In the genomic region with DNA sequence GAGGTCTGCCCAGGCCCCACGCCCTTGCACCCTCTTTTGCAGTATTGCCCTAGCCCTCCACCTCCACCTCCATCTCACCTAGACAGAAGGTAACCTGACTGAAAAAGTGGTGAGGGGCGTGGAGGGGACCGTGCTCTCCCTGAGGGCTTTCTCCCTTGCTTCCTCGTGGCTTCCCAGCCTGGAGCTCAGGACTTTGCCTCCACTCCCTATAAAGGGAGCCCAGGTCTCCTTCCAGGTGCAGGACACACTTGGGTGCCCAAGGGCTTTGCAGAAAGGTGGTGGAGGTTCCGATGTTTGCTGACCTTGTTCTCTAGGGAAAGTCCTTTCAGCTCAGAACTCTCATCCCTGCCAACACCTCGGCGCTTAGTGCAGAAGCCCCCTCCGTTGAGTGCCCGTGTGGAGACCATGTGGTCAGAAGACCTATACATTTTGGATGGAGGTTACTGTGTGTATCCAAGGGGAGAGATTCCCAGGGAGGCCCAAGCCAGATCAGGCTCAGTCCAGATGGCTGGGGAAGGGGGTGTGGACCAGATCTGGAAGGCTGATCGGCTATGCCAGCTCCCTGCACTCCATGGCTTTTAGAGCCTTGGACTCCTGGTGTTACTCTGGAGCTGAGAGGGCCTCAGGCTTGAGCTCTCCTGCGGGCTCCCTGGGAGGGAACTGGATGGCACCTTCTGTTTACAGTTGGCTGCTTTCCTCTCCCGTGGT, we compare ENCODE assay signal across 9 mouse cellular contexts. TPM values are rescaled to one million over a fixed set of nuclear protein-coding genes. Genes with fewer than 3 reads are reported as not detected.
DNase-seq lines count a peak whose midpoint lies in the region; ATAC-seq and TF ChIP-seq lines count a peak whose summit lies in the region.
"Had no signal": no experiment of that assay in that cellular context is flagged by ENCODE, and none has a peak within 500 bp of the region (broad histone marks: within the 10 kb centered on the region; RNA-seq: fewer than 3 reads in every experiment).

No protein-coding gene starts in this region.

- H3K27me3 ChIP-seq in heart, embryonic 11.5 days (ENCODE audit: control insufficient read depth, insufficient read depth, low read length): no peaks in the 10 kb centered on the region
- no peaks in the 10 kb centered on the region for H3K27me3 ChIP-seq in cerebellum, adult 2 months (ENCODE audit: control insufficient read depth, insufficient read depth, low read length)
- no peaks in the 10 kb centered on the region for H3K27me3 ChIP-seq in hindbrain, embryonic 12.5 days
- H3K27me3 ChIP-seq in liver, embryonic 14.5 days (ENCODE audit: control insufficient read depth, insufficient read depth, low read length): peaks cover 5% of the 10 kb centered on the region

- WGBS in heart, embryonic 11.5 days (ENCODE audit: insufficient replicate concordance): 5% methylated on average over 12 of the region's 12 CpGs
- WGBS in cerebellum, adult 2 months: 8% methylated on average over 12 of the region's 12 CpGs
- WGBS in hindbrain, embryonic 12.5 days: 10% methylated on average over 12 of the region's 12 CpGs
- 29% methylated on average over 12 of the region's 12 CpGs for WGBS in liver, embryonic 14.5 days (ENCODE audit: insufficient replicate concordance)

- TF ChIP-seq POLR2A in cerebellum, adult 2 months (IDR thresholded peaks at IDR 0.05; ENCODE audit: borderline replicate concordance, insufficient read depth, low read length): no peak

- peaks cover 79% of the 10 kb centered on the region for H3K4me1 ChIP-seq in heart, embryonic 11.5 days (ENCODE audit: control insufficient read depth, insufficient read depth, low read length)
- peaks cover 39% of the 10 kb centered on the region for H3K4me1 ChIP-seq in cerebellum, adult 2 months (ENCODE audit: control insufficient read depth, insufficient read depth, low read length)
- H3K4me1 ChIP-seq in hindbrain, embryonic 12.5 days: peaks cover 92% of the 10 kb centered on the region
- H3K4me1 ChIP-seq in liver, embryonic 14.5 days (replicated peaks; ENCODE audit: control insufficient read depth in 2 of 2, insufficient read depth in 2 of 2, low read length in 1 of 2): peaks cover 5 to 20% of the 10 kb centered on the region in 2 experiments; a peak in 3 of 4 replicates

- H3K4me3 ChIP-seq in heart, embryonic 11.5 days (ENCODE audit: low read depth, low read length): peak overlapping the region; percentile 68
- peak overlapping the region; percentile 87 for H3K4me3 ChIP-seq in cerebellum, adult 2 months (replicated peaks; ENCODE audit: insufficient read depth, low read depth, low read length)
- peak overlapping the region; percentile 56 for H3K4me3 ChIP-seq in hindbrain, embryonic 12.5 days
- peak overlapping the region in 1 of 2 experiments; percentile 39; a peak in 2 of 4 replicates for H3K4me3 ChIP-seq in liver, embryonic 14.5 days (ENCODE audit: insufficient read depth in 1 of 2, low read depth in 2 of 2, low read length in 2 of 2)

- peak overlapping the region; percentile 90 for H3K9ac ChIP-seq in heart, embryonic 11.5 days (ENCODE audit: low read depth, low read length)
- peak overlapping the region; percentile 84 for H3K9ac ChIP-seq in hindbrain, embryonic 12.5 days
- no peak overlapping the region for H3K9ac ChIP-seq in liver, embryonic 14.5 days (replicated peaks)

- peak overlapping the region; percentile 93 for H3K27ac ChIP-seq in heart, embryonic 11.5 days (ENCODE audit: low read depth, low read length)
- peak overlapping the region; percentile 78 for H3K27ac ChIP-seq in cerebellum, adult 2 months (ENCODE audit: insufficient read depth, low read length)
- peak overlapping the region; percentile 46 for H3K27ac ChIP-seq in hindbrain, embryonic 12.5 days
- no peak overlapping the region for H3K27ac ChIP-seq in liver, embryonic 14.5 days

- H3K9me3 ChIP-seq in heart, embryonic 11.5 days (replicated peaks; ENCODE audit: control insufficient read depth, low read length): no peaks in the 10 kb centered on the region
- H3K9me3 ChIP-seq in hindbrain, embryonic 12.5 days (replicated peaks): no peaks in the 10 kb centered on the region
- H3K9me3 ChIP-seq in liver, embryonic 14.5 days (ENCODE audit: control insufficient read depth, low read length): no peaks in the 10 kb centered on the region

- TF ChIP-seq EP300 in liver, embryonic 14.5 days (IDR thresholded peaks at IDR 0.05; ENCODE audit: low read depth): no peak

- TF ChIP-seq CTCF in cerebellum, adult 2 months (IDR thresholded peaks at IDR 0.05; ENCODE audit: borderline replicate concordance, insufficient read depth, low read depth, low read length): no peak
- no peak for TF ChIP-seq CTCF in liver, embryonic 14.5 days (IDR thresholded peaks at IDR 0.05; ENCODE audit: low read depth)

- no peaks in the 10 kb centered on the region for H3K36me3 ChIP-seq in heart, embryonic 11.5 days (ENCODE audit: control insufficient read depth, insufficient read depth, low read length)
- H3K36me3 ChIP-seq in hindbrain, embryonic 12.5 days: no peaks in the 10 kb centered on the region
- peaks cover 8% of the 10 kb centered on the region for H3K36me3 ChIP-seq in liver, embryonic 14.5 days (replicated peaks; ENCODE audit: control insufficient read depth, insufficient read depth, low read depth)

- H3K4me2 ChIP-seq in heart, embryonic 11.5 days: peak overlapping the region; percentile 90
- H3K4me2 ChIP-seq in hindbrain, embryonic 12.5 days (replicated peaks): peak overlapping the region; percentile 80
- H3K4me2 ChIP-seq in liver, embryonic 14.5 days (ENCODE audit: low read depth): peak overlapping the region; percentile 57

- no peak for DNase-seq in heart, postnatal 4 days
- DNase-seq in cerebellum, adult 2 months: peak; percentile 72 to 79
- DNase-seq in liver, embryonic 14.5 days (ENCODE audit: low read depth in 3 of 3, low spot score in 3 of 3): no peak
- no peak for DNase-seq in c-Kit-positive CD71-positive TER-119-positive erythroid progenitor cells, embryonic 14.5 days (ENCODE audit: low spot score)
- DNase-seq in urinary bladder, postnatal 36 days (ENCODE audit: low spot score in 2 of 2): no peak
- DNase-seq in left cerebral cortex, adult 8-10 months (ENCODE audit: low spot score in 2 of 2): no peak

- no peak for ATAC-seq in heart, embryonic 11.5 days (replicated peaks; ENCODE audit: insufficient number of reproducible peaks, low FRiP score, low TSS enrichment)
- peak; percentile 6; the same call in 1 of the 2 replicates for ATAC-seq in hindbrain, embryonic 12.5 days (ENCODE audit: low FRiP score)
- ATAC-seq in liver, embryonic 14.5 days (ENCODE audit: insufficient read depth): no peak

RNA-seq across cellular contexts. Expression of gene Rara, which starts 0.7 kb away (rescaled TPM):
- 34.9 and 36.6 TPM in 2 replicates for polyA plus RNA-seq in heart, embryonic 11.5 days (2014; fragmentation: Nextera tagmentation; extraction: Ambion mirVana)
- 10 to 100 TPM; 34.6 to 38.1 TPM for total RNA-seq in heart, postnatal 4 days (2021)
- 13.5 and 15.4 TPM in 2 replicates for polyA plus RNA-seq in cerebellum, adult 2 months (2012; rRNA removed)
- polyA plus RNA-seq in hindbrain, embryonic 12.5 days (2016; fragmentation: Nextera tagmentation; extraction: Ambion mirVana): 38.6 and 46.9 TPM in 2 replicates
- 1.9 and 2.3 TPM in 2 replicates for polyA plus RNA-seq in liver, embryonic 14.5 days (2012; rRNA removed)
- polyA plus RNA-seq in liver, embryonic 14.5 days (2014; fragmentation: Nextera tagmentation; extraction: Ambion mirVana): 3.0 and 3.2 TPM in 2 replicates
- 10 to 100 TPM; 11.1 to 11.7 (median 11.4) TPM for total RNA-seq in left cerebral cortex, adult 8-10 months (2022)

RNA-seq across cellular contexts. Expression of gene Cdc6, which starts 20.7 kb away (rescaled TPM):
- 33.6 and 34.0 TPM in 2 replicates for polyA plus RNA-seq in heart, embryonic 11.5 days (2014; fragmentation: Nextera tagmentation; extraction: Ambion mirVana)
- 10 to 100 TPM in 1 of 2 experiments, 1 to 10 TPM in 1; 9.8 to 10.2 TPM for total RNA-seq in heart, postnatal 4 days (2021)
- polyA plus RNA-seq in cerebellum, adult 2 months (2012; rRNA removed): 0.30 and 0.36 TPM in 2 replicates
- 19.0 and 20.2 TPM in 2 replicates for polyA plus RNA-seq in hindbrain, embryonic 12.5 days (2016; fragmentation: Nextera tagmentation; extraction: Ambion mirVana)
- polyA plus RNA-seq in liver, embryonic 14.5 days (2012; rRNA removed): 16.9 and 28.6 TPM in 2 replicates
- 64.1 and 71.0 TPM in 2 replicates for polyA plus RNA-seq in liver, embryonic 14.5 days (2014; fragmentation: Nextera tagmentation; extraction: Ambion mirVana)
- under 1 TPM; 0.15 to 0.91 (median 0.25) TPM for total RNA-seq in left cerebral cortex, adult 8-10 months (2022)

RNA-seq across cellular contexts. Expression of gene Gjd3, which starts 54.5 kb away (rescaled TPM):
- 1.3 and 1.5 TPM in 2 replicates for polyA plus RNA-seq in heart, embryonic 11.5 days (2014; fragmentation: Nextera tagmentation; extraction: Ambion mirVana)
- total RNA-seq in heart, postnatal 4 days (2021): 1 to 10 TPM; 2.0 to 2.5 TPM
- 1.2 and 2.1 TPM in 2 replicates for polyA plus RNA-seq in cerebellum, adult 2 months (2012; rRNA removed)
- 0.88 and 1.1 TPM in 2 replicates for polyA plus RNA-seq in hindbrain, embryonic 12.5 days (2016; fragmentation: Nextera tagmentation; extraction: Ambion mirVana)
- polyA plus RNA-seq in liver, embryonic 14.5 days (2012; rRNA removed): not detected in 2 replicates
- polyA plus RNA-seq in liver, embryonic 14.5 days (2014; fragmentation: Nextera tagmentation; extraction: Ambion mirVana): not detected in 2 replicates
- 1 to 10 TPM; 1.2 to 1.8 (median 1.4) TPM for total RNA-seq in left cerebral cortex, adult 8-10 months (2022)
- polyA plus RNA-seq: erythroblast, embryonic 14.5 days had no signal

Comparison
In these comparisons a context has a peak if more than half of its experiments do, and no peak if none do; other contexts are left out.
1. DNase-seq: peak in cerebellum, adult 2 months (2 of 2); none in heart, postnatal 4 days (single experiment), liver, embryonic 14.5 days (0 of 3), c-Kit-positive CD71-positive TER-119-positive erythroid progenitor cells, embryonic 14.5 days (single experiment), urinary bladder, postnatal 36 days (0 of 2) and left cerebral cortex, adult 8-10 months (0 of 2).
2. RNA of gene Cdc6, which starts 20.7 kb away (polyA plus RNA-seq): 16.9 to 71.0 TPM in liver, embryonic 14.5 days, 33.6 to 34.0 TPM in heart, embryonic 11.5 days and 19.0 to 20.2 TPM in hindbrain, embryonic 12.5 days; 0.30 to 0.36 TPM in cerebellum, adult 2 months; every median in the first group is over 10 times any median in the second.
3. Peak in every context shown above with its lines, with median percentiles within 50 percentile points of each other: H3K4me2 ChIP-seq.